13 mouse cellular contexts compared by ENCODE assay signal in genomic region chr14:62755095-62755640, GRCm38 (mm10).
"Had no signal": no experiment of that assay in that cellular context is flagged by ENCODE, and none has a peak within 500 bp of the region (broad histone marks: within the 10 kb centered on the region; RNA-seq: fewer than 3 reads in every experiment).

No protein-coding gene starts in this region.

- H3K9ac ChIP-seq: limb, embryonic 12.5 days; lung, embryonic 15.5 days; midbrain, embryonic 12.5 days had no signal

- DNase-seq: kidney, adult 8-10 months; kidney, postnatal 4 days; lung, postnatal 14 days; right cerebral cortex, postnatal 14 days; thymus, postnatal 36 days had no signal

- H3K27me3 ChIP-seq: limb, embryonic 12.5 days; lung, embryonic 15.5 days; megakaryocyte, embryonic 14.5 days; midbrain, embryonic 12.5 days had no signal

- H3K4me1 ChIP-seq: limb, embryonic 12.5 days had no signal

- H3K4me3 ChIP-seq: layer of hippocampus, adult 2 months; limb, embryonic 12.5 days; lung, embryonic 15.5 days; midbrain, embryonic 12.5 days had no signal

- H3K9me3 ChIP-seq: limb, embryonic 12.5 days; lung, embryonic 15.5 days; megakaryocyte, embryonic 14.5 days; midbrain, embryonic 12.5 days had no signal

- H3K4me2 ChIP-seq: limb, embryonic 12.5 days; lung, embryonic 15.5 days; midbrain, embryonic 12.5 days had no signal

- ATAC-seq: intestine, postnatal 0 days had no signal

- H3K27ac ChIP-seq: kidney, postnatal 0 days; layer of hippocampus, adult 2 months; limb, embryonic 12.5 days; lung, embryonic 15.5 days; macrophage; midbrain, embryonic 12.5 days had no signal
